Mouse (Mus musculus) embryonic facial prominence, embryonic 14.5 days (tissue): ENCODE results near the gene Myo6. TPM values are rescaled to one million over a fixed set of nuclear protein-coding genes. Genes with fewer than 3 reads are reported as not detected.

Experiments
- ATAC-seq: fragments of 200-750 bp; cut with Nextera tagmentation; 2 replicates; pipeline ENCODE4 v1.8.0; 2017; ENCODE audit warnings: low read depth, moderate number of reproducible peaks, moderate TSS enrichment
- DNase-seq: peaks from one replicate; pipeline ENCODE4 v3.0.0-alpha.2; 2015; ENCODE audit warnings: low spot score
- H3K27ac ChIP-seq: fragments of 300-500 bp; sonication (generic); replicated peaks from 2 replicates; pipeline ENCODE4 v1.5.1; 2014; ENCODE audit warnings: low read depth, mild to moderate bottlenecking, low read length, moderate library complexity
- H3K27me3 ChIP-seq: fragments of 300-500 bp; sonication (generic); replicated peaks from 2 replicates; pipeline ENCODE4 v1.6.1; 2014; ENCODE audit warnings: low read length; ENCODE audit not compliant: control insufficient read depth, insufficient read depth
- H3K36me3 ChIP-seq: fragments of 300-500 bp; sonication (generic); 2 replicates; pipeline ENCODE4 v1.6.1; 2014; ENCODE audit warnings: low read length, mixed read lengths; ENCODE audit not compliant: control insufficient read depth, insufficient read depth
- H3K4me1 ChIP-seq: fragments of 300-500 bp; sonication (generic); 2 replicates; pipeline ENCODE4 v1.6.1; 2014; ENCODE audit warnings: antibody characterized with exemption, low read length; ENCODE audit not compliant: control insufficient read depth, insufficient read depth
- H3K4me2 ChIP-seq: fragments of 300-500 bp; sonication (generic); 2 replicates; pipeline ENCODE4 v1.6.1; 2014; ENCODE audit warnings: low read depth, mild to moderate bottlenecking, low read length, moderate library complexity, mixed read lengths
- H3K4me3 ChIP-seq: fragments of 300-500 bp; sonication (generic); 2 replicates; pipeline ENCODE4 v1.5.1; 2014; ENCODE audit warnings: low read depth, mild to moderate bottlenecking, low read length
- H3K9ac ChIP-seq: fragments of 300-500 bp; sonication (generic); 2 replicates; pipeline ENCODE4 v1.6.1; 2014; ENCODE audit warnings: low read depth, mild to moderate bottlenecking, low read length, moderate library complexity, mixed read lengths
- H3K9me3 ChIP-seq: fragments of 300-500 bp; sonication (generic); 2 replicates; pipeline ENCODE4 v1.6.1; 2016; ENCODE audit warnings: low read length; ENCODE audit not compliant: control insufficient read depth
- WGBS: fragments of 180-500 bp; shearing (Covaris S2); extraction: QIAGEN DNeasy Blood & Tissue Kit; methylation state at CpG from one replicate; pipeline ENCODE4 v1.1.7; 2014; 5-methylcytosine and 5-hydroxymethylcytosine counted together
- polyA plus RNA-seq: library from polyadenylated mRNA; unstranded; fragments of >200 nt; fragmentation: Nextera tagmentation; extraction: Ambion mirVana; gene quantifications from 2 replicates; pipeline ENCODE4 v1.2.1, GENCODE M21; 2014

Myo6 gene
- polyA plus RNA-seq, 1 experiment from 2014 or later = 20.1 TPM

- 33% methylated on average over 8 of the region's 8 CpGs for WGBS
- ATAC-seq (no peak), DNase-seq (no peak)
- H3K9me3 ChIP-seq = no peaks in the 10 kb centered on the region
- H3K4me3 ChIP-seq = no peak overlapping the region
- 0 out of 2 replicates have a peak, but pooled peaks cover 3% of the 10 kb centered on the region for H3K36me3 ChIP-seq
- H3K4me1 ChIP-seq = peaks cover 3% of the 10 kb centered on the region; the same call in 1 of the 2 replicates
- no peaks in the 10 kb centered on the region for H3K27me3 ChIP-seq
- H3K9ac ChIP-seq = no peak overlapping the region
- no peak overlapping the region for H3K27ac ChIP-seq
- H3K4me2 ChIP-seq = no peak overlapping the region
Observed at GRCm38 (mm10) chr9:80262367-80263026, 97.7 kb downstream of the Myo6 start.

GRCm38 (mm10) chr9:80266086-80266485, 101.3 kb downstream of the Myo6 start:
- Histone ChIP-seq H3K9me3 (no peaks in the 10 kb centered on the region), H3K9ac (no peak overlapping the region), H3K27me3 (no peaks in the 10 kb centered on the region), H3K36me3 (0 out of 2 replicates have a peak, but pooled peaks cover 3% of the 10 kb centered on the region), H3K4me3 (no peak overlapping the region), H3K27ac (no peak overlapping the region), H3K4me2 (no peak overlapping the region), H3K4me1 (peaks cover 3% of the 10 kb centered on the region; the same call in 1 of the 2 replicates)
- ATAC-seq = no peak
- 87% methylated on average over 7 of the region's 7 CpGs for WGBS
- no peak for DNase-seq

- 82% methylated on average over 7 of the region's 7 CpGs for WGBS
- H3K9me3 ChIP-seq = no peaks in the 10 kb centered on the region
- no peak overlapping the region for H3K4me2 ChIP-seq
Observed at GRCm38 (mm10) chr9:80266507-80266906, 101.7 kb downstream of the Myo6 start.

GRCm38 (mm10) chr9:80269596-80269995, 104.8 kb downstream of the Myo6 start:
- WGBS = 81% methylated on average over 8 of the region's 8 CpGs
- ATAC-seq = no peak
- no peak for DNase-seq
- Histone ChIP-seq H3K27me3 (no peaks in the 10 kb centered on the region), H3K9ac (no peak overlapping the region), H3K4me1 (no peaks in the 10 kb centered on the region), H3K9me3 (no peaks in the 10 kb centered on the region), H3K4me2 (no peak overlapping the region), H3K36me3 (0 out of 2 replicates have a peak, but pooled peaks cover 3% of the 10 kb centered on the region), H3K27ac (no peak overlapping the region), H3K4me3 (no peak overlapping the region)

More at GRCm38 (mm10) chr9:80266507-80266906, 101.7 kb downstream of the Myo6 start:
- no peak overlapping the region for H3K4me3 ChIP-seq
- no peak for DNase-seq
- no peak overlapping the region for H3K27ac ChIP-seq
- no peaks in the 10 kb centered on the region for H3K27me3 ChIP-seq
- H3K36me3 ChIP-seq = 0 out of 2 replicates have a peak, but pooled peaks cover 3% of the 10 kb centered on the region
- no peak for ATAC-seq
- H3K9ac ChIP-seq = no peak overlapping the region
- peaks cover 3% of the 10 kb centered on the region; the same call in 1 of the 2 replicates for H3K4me1 ChIP-seq

- DNase-seq = no peak
- Histone ChIP-seq H3K36me3 (no peaks in the 10 kb centered on the region), H3K9me3 (no peaks in the 10 kb centered on the region), H3K4me1 (no peaks in the 10 kb centered on the region), H3K9ac (no peak overlapping the region), H3K27ac (no peak overlapping the region), H3K4me2 (no peak overlapping the region), H3K4me3 (no peak overlapping the region), H3K27me3 (no peaks in the 10 kb centered on the region)
- 62% methylated on average over 1 of the region's 1 CpGs for WGBS
- no peak for ATAC-seq
Observed at GRCm38 (mm10) chr9:80272951-80273350, 108.1 kb downstream of the Myo6 start.

- no peaks in the 10 kb centered on the region for H3K9me3 ChIP-seq
- no peak overlapping the region for H3K9ac ChIP-seq
- H3K4me1 ChIP-seq = no peaks in the 10 kb centered on the region
- 0 out of 2 replicates have a peak, but pooled peaks cover 2% of the 10 kb centered on the region for H3K36me3 ChIP-seq
- H3K4me2 ChIP-seq = no peak overlapping the region
- no peak for ATAC-seq
- no peak overlapping the region for H3K27ac ChIP-seq
- 77% methylated on average over 8 of the region's 8 CpGs for WGBS
- DNase-seq = peak; percentile 26
- no peaks in the 10 kb centered on the region for H3K27me3 ChIP-seq
- no peak overlapping the region for H3K4me3 ChIP-seq
Observed at GRCm38 (mm10) chr9:80275053-80275771, 110.4 kb downstream of the Myo6 start.

- Histone ChIP-seq H3K4me2 (no peak overlapping the region), H3K36me3 (0 out of 2 replicates have a peak, but pooled peaks cover 4% of the 10 kb centered on the region), H3K27ac (no peak overlapping the region), H3K27me3 (no peaks in the 10 kb centered on the region), H3K4me1 (no peaks in the 10 kb centered on the region), H3K9ac (no peak overlapping the region), H3K4me3 (no peak overlapping the region), H3K9me3 (no peaks in the 10 kb centered on the region)
- DNase-seq = no peak
- ATAC-seq = no peak
- 84% methylated on average over 1 of the region's 1 CpGs for WGBS
Observed at GRCm38 (mm10) chr9:80275772-80276134, 110.9 kb downstream of the Myo6 start.

GRCm38 (mm10) chr9:80277157-80277556, 112.3 kb downstream of the Myo6 start:
- no peaks in the 10 kb centered on the region for H3K27me3 ChIP-seq
- WGBS = 38% methylated on average over 2 of the region's 2 CpGs
- H3K9me3 ChIP-seq = no peaks in the 10 kb centered on the region
- no peak overlapping the region for H3K4me3 ChIP-seq
- H3K27ac ChIP-seq = no peak overlapping the region
- H3K36me3 ChIP-seq = 0 out of 2 replicates have a peak, but pooled peaks cover 4% of the 10 kb centered on the region
- H3K4me2 ChIP-seq = no peak overlapping the region
- ATAC-seq (no peak), DNase-seq (no peak)
- H3K4me1 ChIP-seq = no peaks in the 10 kb centered on the region
- no peak overlapping the region for H3K9ac ChIP-seq
